Mouse (Mus musculus): ENCODE results near the gene Ccdc159.

DNA sequence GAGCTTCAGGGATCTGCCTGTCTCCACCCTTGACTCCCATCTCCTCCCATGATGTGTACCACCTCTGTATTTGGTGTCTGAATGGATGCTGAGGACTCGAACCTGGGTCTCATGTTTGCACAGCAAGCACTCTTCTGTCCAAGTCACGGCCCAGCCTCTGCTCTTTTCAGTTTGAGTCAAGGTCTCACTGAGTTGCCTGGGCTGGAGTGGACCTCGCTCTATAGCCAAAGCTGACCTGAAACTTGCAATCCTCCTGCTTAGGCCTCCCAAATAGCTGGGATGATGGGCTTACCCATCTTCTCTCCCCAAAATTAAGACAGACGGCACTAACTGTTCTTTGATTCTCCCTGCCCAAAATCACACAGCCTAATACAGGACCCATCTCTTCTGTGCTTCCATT is 4.2 kb upstream of the Ccdc159 start:
- TF ChIP-seq POLR2A (IDR thresholded peaks at IDR 0.05; ENCODE audit: borderline replicate concordance, insufficient read depth, low read length) (no peak), CTCF (IDR thresholded peaks at IDR 0.05; ENCODE audit: borderline replicate concordance, insufficient read depth, low read depth, low read length) (no peak)
